In genomic region chr17:66480491-66481278, GRCm38 (mm10) we compare ENCODE assay signal across 9 mouse cellular contexts. TPM values are rescaled to one million over a fixed set of nuclear protein-coding genes. Genes with fewer than 3 reads are reported as not detected.
DNase-seq lines count a peak whose midpoint lies in the region; ATAC-seq and TF ChIP-seq lines count a peak whose summit lies in the region.
"Had no signal": no experiment of that assay in that cellular context is flagged by ENCODE, and none has a peak within 500 bp of the region (broad histone marks: within the 10 kb centered on the region; RNA-seq: fewer than 3 reads in every experiment).

No protein-coding gene starts in this region.

- H3K4me1 ChIP-seq in kidney, embryonic 14.5 days (ENCODE audit: control insufficient read depth, insufficient read depth, low read length), result peaks cover 13% of the 10 kb centered on the region
- no peaks in the 10 kb centered on the region for H3K4me1 ChIP-seq in kidney, adult 2 months (ENCODE audit: control insufficient read depth, insufficient read depth, low read length)
- peaks cover 19% of the 10 kb centered on the region for H3K4me1 ChIP-seq in embryonic facial prominence, embryonic 13.5 days
- H3K4me1 ChIP-seq in intestine, embryonic 15.5 days (replicated peaks), result peaks cover 8% of the 10 kb centered on the region; the same call in 1 of the 2 replicates
- H3K4me1 ChIP-seq in midbrain, embryonic 16.5 days (ENCODE audit: control insufficient read depth, insufficient read depth, low read length), result peaks cover 11% of the 10 kb centered on the region

- DNase-seq in kidney, adult 2 months, result no peak
- no peak for DNase-seq in cerebellum, postnatal 25 days
- DNase-seq in left cerebral cortex, postnatal 4 days, result no peak
- DNase-seq in kidney, postnatal 10 days, result no peak

- TF ChIP-seq CTCF in kidney, adult 2 months (conservative IDR thresholded peaks at IDR 0.05; ENCODE audit: insufficient read depth, insufficient read length, low read depth, low read length), result no peak

- peak overlapping the region; percentile 36 for H3K4me2 ChIP-seq in kidney, embryonic 14.5 days (replicated peaks; ENCODE audit: low read depth, low read length)
- H3K4me2 ChIP-seq in embryonic facial prominence, embryonic 13.5 days, result peak overlapping the region; percentile 56
- peak overlapping the region; percentile 47 for H3K4me2 ChIP-seq in intestine, embryonic 15.5 days (replicated peaks)
- peak overlapping the region; percentile 48 for H3K4me2 ChIP-seq in midbrain, embryonic 16.5 days (ENCODE audit: low read length)

- H3K9ac ChIP-seq in kidney, embryonic 14.5 days (ENCODE audit: low read depth, low read length), result 0 out of 2 replicates have a peak overlapping the region, but pooled peaks have one; percentile 23
- peak overlapping the region; percentile 6; the same call in 1 of the 2 replicates for H3K9ac ChIP-seq in embryonic facial prominence, embryonic 13.5 days
- no peak overlapping the region for H3K9ac ChIP-seq in intestine, embryonic 15.5 days
- H3K9ac ChIP-seq in midbrain, embryonic 16.5 days (ENCODE audit: low read depth, low read length), result no peak overlapping the region

- no peaks in the 10 kb centered on the region for H3K36me3 ChIP-seq in kidney, embryonic 14.5 days (ENCODE audit: control insufficient read depth, insufficient read depth, low read length)
- H3K36me3 ChIP-seq in kidney, adult 2 months (ENCODE audit: control insufficient read depth, insufficient read depth, low read length), result no peaks in the 10 kb centered on the region
- H3K36me3 ChIP-seq in embryonic facial prominence, embryonic 13.5 days, result no peaks in the 10 kb centered on the region
- no peaks in the 10 kb centered on the region for H3K36me3 ChIP-seq in intestine, embryonic 15.5 days
- H3K36me3 ChIP-seq in midbrain, embryonic 16.5 days (ENCODE audit: control insufficient read depth, insufficient read depth, low read length), result no peaks in the 10 kb centered on the region
- H3K36me3 ChIP-seq: G1E had no signal

- intact Hi-C loops in left cerebral cortex, postnatal 4 days (cut with DNase I), result no loop called here

- ATAC-seq in kidney, embryonic 14.5 days (ENCODE audit: low FRiP score, low TSS enrichment), result 0 out of 2 replicates have a peak, but pooled peaks have one; percentile 33
- no peak for ATAC-seq in embryonic facial prominence, embryonic 13.5 days (ENCODE audit: insufficient number of reproducible peaks, insufficient read depth, low FRiP score, low TSS enrichment, low read depth)
- peak; percentile 28; the same call in 1 of the 2 replicates for ATAC-seq in intestine, embryonic 15.5 days
- ATAC-seq in midbrain, embryonic 16.5 days, result peak; percentile 37

- no peaks in the 10 kb centered on the region for H3K9me3 ChIP-seq in kidney, embryonic 14.5 days (ENCODE audit: control insufficient read depth, low read length)
- no peaks in the 10 kb centered on the region for H3K9me3 ChIP-seq in embryonic facial prominence, embryonic 13.5 days
- H3K9me3 ChIP-seq in intestine, embryonic 15.5 days, result no peaks in the 10 kb centered on the region
- no peaks in the 10 kb centered on the region for H3K9me3 ChIP-seq in midbrain, embryonic 16.5 days (replicated peaks; ENCODE audit: control insufficient read depth, low read length, poor library complexity, severe bottlenecking)

- WGBS in kidney, embryonic 14.5 days, result 26% methylated on average over 17 of the region's 17 CpGs
- WGBS in kidney, adult 2 months, result 58% methylated on average over 17 of the region's 17 CpGs
- 21% methylated on average over 17 of the region's 17 CpGs for WGBS in embryonic facial prominence, embryonic 13.5 days
- 36% methylated on average over 17 of the region's 17 CpGs for WGBS in intestine, embryonic 15.5 days
- WGBS in midbrain, embryonic 16.5 days, result 13% methylated on average over 17 of the region's 17 CpGs

- TF ChIP-seq POLR2A in kidney, adult 2 months (IDR thresholded peaks at IDR 0.05; ENCODE audit: low read depth, low read length), result no peak

- H3K4me3 ChIP-seq in kidney, embryonic 14.5 days (ENCODE audit: low read length), result peak overlapping the region; percentile 7; the same call in 1 of the 2 replicates
- no peak overlapping the region for H3K4me3 ChIP-seq in kidney, adult 2 months (ENCODE audit: insufficient read depth, low read depth, low read length)
- peak overlapping the region; percentile 29 for H3K4me3 ChIP-seq in embryonic facial prominence, embryonic 13.5 days
- H3K4me3 ChIP-seq in intestine, embryonic 15.5 days (replicated peaks), result no peak overlapping the region
- H3K4me3 ChIP-seq in midbrain, embryonic 16.5 days (ENCODE audit: low read depth, low read length), result no peak overlapping the region

- no peaks in the 10 kb centered on the region for H3K27me3 ChIP-seq in kidney, embryonic 14.5 days (ENCODE audit: control insufficient read depth, insufficient read depth, low read length)
- H3K27me3 ChIP-seq in kidney, adult 2 months (replicated peaks; ENCODE audit: control insufficient read depth, insufficient read depth, low read length), result no peaks in the 10 kb centered on the region
- H3K27me3 ChIP-seq in embryonic facial prominence, embryonic 13.5 days, result peaks cover 24% of the 10 kb centered on the region
- peaks cover 4% of the 10 kb centered on the region; the same call in 1 of the 2 replicates for H3K27me3 ChIP-seq in intestine, embryonic 15.5 days (replicated peaks)
- H3K27me3 ChIP-seq in midbrain, embryonic 16.5 days (ENCODE audit: control insufficient read depth, insufficient read depth, low read depth, low read length), result no peaks in the 10 kb centered on the region

- no peak overlapping the region for H3K27ac ChIP-seq in kidney, embryonic 14.5 days (ENCODE audit: low read depth, low read length)
- H3K27ac ChIP-seq in kidney, adult 2 months (ENCODE audit: insufficient read depth, low read depth, low read length), result no peak overlapping the region
- H3K27ac ChIP-seq in embryonic facial prominence, embryonic 13.5 days, result no peak overlapping the region
- no peak overlapping the region for H3K27ac ChIP-seq in intestine, embryonic 15.5 days
- peak overlapping the region; percentile 74; the same call in 1 of the 2 replicates for H3K27ac ChIP-seq in midbrain, embryonic 16.5 days (ENCODE audit: low read length)

RNA-seq across cellular contexts. Expression of gene Mtcl1, which starts 31.1 kb away (rescaled TPM):
- 6.3 and 6.8 TPM in 2 replicates for polyA plus RNA-seq in kidney, embryonic 14.5 days (2014; fragmentation: Nextera tagmentation; extraction: Ambion mirVana)
- polyA plus RNA-seq in kidney, adult 2 months (2012; rRNA removed), result 3.5 and 4.4 TPM in 2 replicates
- 4.0 and 4.1 TPM in 2 replicates for polyA plus RNA-seq in embryonic facial prominence, embryonic 13.5 days (2015; fragmentation: Nextera tagmentation; extraction: Ambion mirVana)
- polyA plus RNA-seq in intestine, embryonic 15.5 days (2015; fragmentation: Nextera tagmentation; extraction: Ambion mirVana), result 5.0 and 5.5 TPM in 2 replicates
- polyA plus RNA-seq in midbrain, embryonic 16.5 days (2015; fragmentation: Nextera tagmentation; extraction: Ambion mirVana), result 29.4 and 34.7 TPM in 2 replicates
- 10 to 100 TPM; 70.8 to 75.9 TPM for total RNA-seq in left cerebral cortex, postnatal 4 days (2021)
- polyA plus RNA-seq: G1E had no signal

RNA-seq across cellular contexts. Expression of gene Rab12, which starts 38.8 kb away (rescaled TPM):
- 48.0 and 55.2 TPM in 2 replicates for polyA plus RNA-seq in kidney, embryonic 14.5 days (2014; fragmentation: Nextera tagmentation; extraction: Ambion mirVana)
- 22.9 and 24.9 TPM in 2 replicates for polyA plus RNA-seq in kidney, adult 2 months (2012; rRNA removed)
- polyA plus RNA-seq in embryonic facial prominence, embryonic 13.5 days (2015; fragmentation: Nextera tagmentation; extraction: Ambion mirVana), result 55.9 and 61.9 TPM in 2 replicates
- 31.4 and 32.5 TPM in 2 replicates for polyA plus RNA-seq in intestine, embryonic 15.5 days (2015; fragmentation: Nextera tagmentation; extraction: Ambion mirVana)
- polyA plus RNA-seq in midbrain, embryonic 16.5 days (2015; fragmentation: Nextera tagmentation; extraction: Ambion mirVana), result 76.7 and 80.1 TPM in 2 replicates
- 100 to 1,000 TPM; 154 to 159 TPM for total RNA-seq in left cerebral cortex, postnatal 4 days (2021)

Comparison
In these comparisons a context has a peak if more than half of its experiments do, and no peak if none do; other contexts are left out.
1. H3K4me3 ChIP-seq: peak in kidney, embryonic 14.5 days (single experiment) and embryonic facial prominence, embryonic 13.5 days (single experiment); none in kidney, adult 2 months (single experiment), intestine, embryonic 15.5 days (single experiment) and midbrain, embryonic 16.5 days (single experiment).
2. H3K9ac ChIP-seq: peak in kidney, embryonic 14.5 days (single experiment) and embryonic facial prominence, embryonic 13.5 days (single experiment); none in intestine, embryonic 15.5 days (single experiment) and midbrain, embryonic 16.5 days (single experiment).
3. Peak in every context shown above with its lines, with median percentiles within 50 percentile points of each other: H3K4me2 ChIP-seq.